In the genomic region with DNA sequence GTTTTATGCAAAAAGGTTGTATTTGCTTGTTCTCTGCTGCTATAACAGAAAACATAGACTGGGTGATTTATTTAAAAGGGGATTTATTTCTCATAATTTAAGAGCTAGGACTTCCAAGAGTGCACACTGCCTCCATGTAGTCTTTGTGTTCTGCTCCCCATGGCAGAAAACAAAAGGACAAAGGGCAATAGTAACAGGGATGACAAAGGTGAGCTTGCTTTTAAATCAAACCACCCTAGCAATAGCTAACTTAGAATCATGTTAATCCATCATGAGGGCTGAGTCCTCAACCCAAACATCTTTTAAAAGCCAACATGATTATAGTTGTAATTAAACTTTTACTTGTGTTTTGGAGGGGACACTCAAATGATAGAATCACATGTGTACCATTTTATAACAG, we compare ENCODE assay signal across 22 mouse cellular contexts. TPM values are rescaled to one million over a fixed set of nuclear protein-coding genes. Genes with fewer than 3 reads are reported as not detected.
DNase-seq lines count a peak whose midpoint lies in the region; ATAC-seq and TF ChIP-seq lines count a peak whose summit lies in the region.
"Had no signal": no experiment of that assay in that cellular context is flagged by ENCODE, and none has a peak within 500 bp of the region (broad histone marks: within the 10 kb centered on the region; RNA-seq: fewer than 3 reads in every experiment).

No protein-coding gene starts in this region.

- H3K36me3 ChIP-seq in kidney, adult 2 months (ENCODE audit: control insufficient read depth, insufficient read depth, low read length): no peaks in the 10 kb centered on the region
- no peaks in the 10 kb centered on the region for H3K36me3 ChIP-seq in kidney, embryonic 14.5 days (ENCODE audit: control insufficient read depth, insufficient read depth, low read length)
- H3K36me3 ChIP-seq in myocyte (ENCODE audit: control insufficient read depth, insufficient read depth): no peaks in the 10 kb centered on the region
- H3K36me3 ChIP-seq: embryonic facial prominence, embryonic 13.5 days; embryonic facial prominence, embryonic 15.5 days; forebrain, embryonic 10.5 days; forebrain, embryonic 12.5 days had no signal

- H3K79me2 ChIP-seq in myocyte (ENCODE audit: control insufficient read depth, insufficient read depth): no peaks in the 10 kb centered on the region

- TF ChIP-seq POLR2A in kidney, adult 2 months (IDR thresholded peaks at IDR 0.05; ENCODE audit: low read depth, low read length): no peak
- TF ChIP-seq POLR2A in myocyte (IDR thresholded peaks at IDR 0.05; ENCODE audit: insufficient read length, low read depth): no peak

- H3K4me2 ChIP-seq in kidney, embryonic 14.5 days (replicated peaks; ENCODE audit: low read depth, low read length): no peak overlapping the region
- peak overlapping the region; percentile 81 for H3K4me2 ChIP-seq in myocyte (ENCODE audit: low read depth)
- H3K4me2 ChIP-seq: embryonic facial prominence, embryonic 13.5 days; embryonic facial prominence, embryonic 15.5 days; forebrain, embryonic 12.5 days had no signal

- H3ac ChIP-seq in myocyte (ENCODE audit: control insufficient read depth, insufficient read length): no peak overlapping the region

- no peak for ATAC-seq in kidney, embryonic 14.5 days (ENCODE audit: low FRiP score, low TSS enrichment)
- ATAC-seq: forebrain, embryonic 14.5 days had no signal

- intact Hi-C loops in left cerebral cortex, postnatal 4 days (cut with DNase I): no loop called here

- H3K4me3 ChIP-seq in kidney, adult 2 months (ENCODE audit: insufficient read depth, low read depth, low read length): no peak overlapping the region
- no peak overlapping the region for H3K4me3 ChIP-seq in kidney, embryonic 14.5 days (ENCODE audit: low read length)
- H3K4me3 ChIP-seq in myocyte: no peak overlapping the region
- H3K4me3 ChIP-seq: embryonic facial prominence, embryonic 13.5 days; embryonic facial prominence, embryonic 15.5 days; erythroblast, embryonic 14.5 days; forebrain, embryonic 10.5 days; forebrain, embryonic 12.5 days had no signal

- peaks cover 9% of the 10 kb centered on the region; the same call in 1 of the 2 replicates for H3K4me1 ChIP-seq in kidney, adult 2 months (ENCODE audit: control insufficient read depth, insufficient read depth, low read length)
- H3K4me1 ChIP-seq in kidney, embryonic 14.5 days (ENCODE audit: control insufficient read depth, insufficient read depth, low read length): no peaks in the 10 kb centered on the region
- H3K4me1 ChIP-seq: forebrain, embryonic 12.5 days had no signal

- H3K27me3 ChIP-seq in kidney, adult 2 months (replicated peaks; ENCODE audit: control insufficient read depth, insufficient read depth, low read length): no peaks in the 10 kb centered on the region
- no peaks in the 10 kb centered on the region for H3K27me3 ChIP-seq in kidney, embryonic 14.5 days (ENCODE audit: control insufficient read depth, insufficient read depth, low read length)
- no peaks in the 10 kb centered on the region for H3K27me3 ChIP-seq in myocyte (ENCODE audit: control insufficient read depth, insufficient read depth, insufficient read length)
- H3K27me3 ChIP-seq: embryonic facial prominence, embryonic 13.5 days; embryonic facial prominence, embryonic 15.5 days; forebrain, embryonic 12.5 days had no signal

- H3K27ac ChIP-seq in kidney, adult 2 months (ENCODE audit: insufficient read depth, low read depth, low read length): no peak overlapping the region
- no peak overlapping the region for H3K27ac ChIP-seq in kidney, embryonic 14.5 days (ENCODE audit: low read depth, low read length)
- H3K27ac ChIP-seq: embryonic facial prominence, embryonic 13.5 days; embryonic facial prominence, embryonic 15.5 days; forebrain, embryonic 10.5 days; forebrain, embryonic 12.5 days had no signal

- peak; percentile 82 for DNase-seq in kidney, adult 2 months
- DNase-seq in kidney, adult 9 months: peak; percentile 79
- no peak for DNase-seq in kidney, adult 18-20 months
- no peak for DNase-seq in left cerebral cortex, postnatal 4 days
- DNase-seq: adrenal gland, adult 2 months; adrenal gland, postnatal 10 days; adrenal gland, postnatal 25 days; cerebellum, adult 11 months; cerebellum, adult 18-20 months; cerebellum, adult 8-10 months; cerebellum, adult 9-11 months; cerebellum, postnatal 14 days; cerebellum, postnatal 36 days; embryo, embryonic 11 days had no signal

- TF ChIP-seq CTCF in kidney, adult 2 months (conservative IDR thresholded peaks at IDR 0.05; ENCODE audit: insufficient read depth, insufficient read length, low read depth, low read length): no peak

- H3K9ac ChIP-seq in kidney, embryonic 14.5 days (ENCODE audit: low read depth, low read length): no peak overlapping the region
- H3K9ac ChIP-seq: embryonic facial prominence, embryonic 13.5 days; embryonic facial prominence, embryonic 15.5 days; forebrain, embryonic 12.5 days had no signal

- no peaks in the 10 kb centered on the region for H3K9me3 ChIP-seq in kidney, embryonic 14.5 days (ENCODE audit: control insufficient read depth, low read length)
- H3K9me3 ChIP-seq: embryonic facial prominence, embryonic 13.5 days; embryonic facial prominence, embryonic 15.5 days; forebrain, embryonic 10.5 days; forebrain, embryonic 12.5 days had no signal

TF ChIP-seq in myocyte, 11 proteins besides CTCF, POLR2A, EP300 and RAD21:
- TF ChIP-seq POLR2AphosphoS2 (IDR thresholded peaks at IDR 0.05; ENCODE audit: insufficient read length, low read depth): no peak
- TF ChIP-seq MYOG (IDR thresholded peaks at IDR 0.05; ENCODE audit: control insufficient read depth in 1 of 3, insufficient read depth in 1 of 3, insufficient read length in 2 of 3, low read depth in 2 of 3): no peak
- TF ChIP-seq TCF12 (IDR thresholded peaks at IDR 0.05; ENCODE audit: insufficient read depth, poor library complexity, severe bottlenecking): no peak
- no peak for TF ChIP-seq SRF (IDR thresholded peaks at IDR 0.05; ENCODE audit: control insufficient read depth, insufficient read length, low read depth)
- no peak for TF ChIP-seq CEBPB (IDR thresholded peaks at IDR 0.05; ENCODE audit: insufficient read depth, poor library complexity, severe bottlenecking)
- TF ChIP-seq USF1 (IDR thresholded peaks at IDR 0.05; ENCODE audit: low read depth): no peak
- TF ChIP-seq TCF3 (IDR thresholded peaks at IDR 0.05; ENCODE audit: insufficient read length, low read depth): no peak
- TF ChIP-seq MYOD1 (IDR thresholded peaks at IDR 0.05; ENCODE audit: control insufficient read depth in 1 of 3, insufficient read length in 2 of 3, low read depth in 2 of 3): no peak
- TF ChIP-seq E2F4 (IDR thresholded peaks at IDR 0.05; ENCODE audit: insufficient read depth): no peak
- TF ChIP-seq MAX (IDR thresholded peaks at IDR 0.05; ENCODE audit: low read depth): no peak

RNA-seq across cellular contexts. Expression of a gene that starts 5.5 kb away (rescaled TPM):
- 4.9 and 6.0 TPM in 2 replicates for polyA plus RNA-seq in kidney, adult 2 months (2012; rRNA removed)
- polyA plus RNA-seq in kidney, embryonic 14.5 days (2014; fragmentation: Nextera tagmentation; extraction: Ambion mirVana): 66.7 and 73.3 TPM in 2 replicates
- polyA plus RNA-seq in myocyte (2012; fragmentation: generic; extraction: Trizol): 10.3 TPM
- 10 to 100 TPM; 23.0 to 24.8 TPM for total RNA-seq in left cerebral cortex, postnatal 4 days (2021)

RNA-seq across cellular contexts. Expression of a gene that starts 5.9 kb away (rescaled TPM):
- 29.4 and 35.5 TPM in 2 replicates for polyA plus RNA-seq in kidney, adult 2 months (2012; rRNA removed)
- polyA plus RNA-seq in kidney, embryonic 14.5 days (2014; fragmentation: Nextera tagmentation; extraction: Ambion mirVana): 6.3 and 6.9 TPM in 2 replicates
- polyA plus RNA-seq in myocyte (2012; fragmentation: generic; extraction: Trizol): 1.0 TPM
- total RNA-seq in left cerebral cortex, postnatal 4 days (2021): under 1 TPM; 0.87 to 0.96 TPM
- polyA plus RNA-seq: erythroblast, embryonic 14.5 days had no signal

Comparison
In these comparisons a context has a peak if more than half of its experiments do, and no peak if none do; other contexts are left out.
1. DNase-seq: peak in kidney, adult 2 months (single experiment) and kidney, adult 9 months (single experiment); none in kidney, adult 18-20 months (single experiment) and left cerebral cortex, postnatal 4 days (single experiment).